Comparison of ENCODE assay signal across 10 mouse cellular contexts in the genomic region with DNA sequence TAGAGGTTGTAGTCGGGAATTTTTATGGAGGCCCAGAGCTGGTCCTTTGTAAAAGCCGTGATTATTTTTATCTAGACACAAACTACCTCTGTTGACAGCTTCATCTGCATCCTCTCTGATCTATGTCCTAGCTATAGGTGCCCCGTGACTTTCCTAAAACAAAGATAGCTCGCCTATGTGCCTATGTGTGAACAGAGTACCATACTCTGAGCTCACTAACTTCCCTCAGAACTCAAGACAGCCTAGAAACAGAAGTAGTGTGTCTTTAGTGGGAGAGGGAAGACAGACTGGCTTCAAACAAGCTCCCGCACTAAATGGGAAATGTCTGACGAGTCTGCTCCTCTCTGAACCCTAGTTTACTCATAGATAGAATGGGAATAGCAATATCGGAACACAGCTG. TPM values are rescaled to one million over a fixed set of nuclear protein-coding genes. Genes with fewer than 3 reads are reported as not detected.
A peak's percentile ranks its signal among the peaks of the same experiment; 100 is the strongest.
DNase-seq lines count a peak whose midpoint lies in the region; ATAC-seq and TF ChIP-seq lines count a peak whose summit lies in the region.
"Had no signal": no experiment of that assay in that cellular context is flagged by ENCODE, and none has a peak within 500 bp of the region (broad histone marks: within the 10 kb centered on the region; RNA-seq: fewer than 3 reads in every experiment).

No protein-coding gene starts in this region.

- H3K4me3 ChIP-seq in gastrocnemius, adult 2 months, result peak overlapping the region; percentile 87
- peak overlapping the region; percentile 67; the same call in 1 of the 2 replicates for H3K4me3 ChIP-seq in lung, embryonic 15.5 days
- H3K4me3 ChIP-seq in intestine, embryonic 14.5 days (ENCODE audit: low read depth, low read length), result peak overlapping the region; percentile 69; the same call in 1 of the 2 replicates
- H3K4me3 ChIP-seq in neural tube, embryonic 13.5 days, result no peak overlapping the region; the same call in 1 of the 2 replicates

- WGBS in lung, embryonic 15.5 days, result 74% methylated on average over 7 of the region's 7 CpGs
- WGBS in intestine, embryonic 14.5 days, result 77% methylated on average over 7 of the region's 7 CpGs
- WGBS in neural tube, embryonic 13.5 days, result 86% methylated on average over 7 of the region's 7 CpGs

- no peak for ATAC-seq in lung, embryonic 15.5 days (ENCODE audit: borderline replicate concordance, extremely low read depth, low FRiP score, low TSS enrichment)
- no peak for ATAC-seq in intestine, embryonic 14.5 days (replicated peaks; ENCODE audit: low FRiP score, low TSS enrichment, low read depth)
- ATAC-seq in neural tube, embryonic 13.5 days (ENCODE audit: low read depth), result no peak

- peak overlapping the region; percentile 71 for H3K4me2 ChIP-seq in lung, embryonic 15.5 days
- peak overlapping the region; percentile 75 for H3K4me2 ChIP-seq in intestine, embryonic 14.5 days (ENCODE audit: low read length)
- H3K4me2 ChIP-seq in neural tube, embryonic 13.5 days, result peak overlapping the region; percentile 77

- H3K36me3 ChIP-seq in lung, embryonic 15.5 days, result peaks cover 7% of the 10 kb centered on the region; the same call in 1 of the 2 replicates
- peaks cover 20% of the 10 kb centered on the region; the same call in 1 of the 2 replicates for H3K36me3 ChIP-seq in intestine, embryonic 14.5 days (ENCODE audit: control insufficient read depth, insufficient read depth, low read length)
- H3K36me3 ChIP-seq in neural tube, embryonic 13.5 days, result peaks cover under 1% of the 10 kb centered on the region

- peak overlapping the region; percentile 91 for H3K27ac ChIP-seq in gastrocnemius, adult 2 months
- H3K27ac ChIP-seq in lung, embryonic 15.5 days, result no peak overlapping the region
- H3K27ac ChIP-seq in intestine, embryonic 14.5 days (ENCODE audit: low read depth), result no peak overlapping the region
- no peak overlapping the region for H3K27ac ChIP-seq in neural tube, embryonic 13.5 days (replicated peaks)

- no peaks in the 10 kb centered on the region for H3K27me3 ChIP-seq in lung, embryonic 15.5 days
- no peaks in the 10 kb centered on the region for H3K27me3 ChIP-seq in intestine, embryonic 14.5 days (replicated peaks; ENCODE audit: control insufficient read depth, insufficient read depth, low read length)
- no peaks in the 10 kb centered on the region for H3K27me3 ChIP-seq in neural tube, embryonic 13.5 days

- H3K9me3 ChIP-seq in lung, embryonic 15.5 days, result no peaks in the 10 kb centered on the region
- no peaks in the 10 kb centered on the region for H3K9me3 ChIP-seq in intestine, embryonic 14.5 days (ENCODE audit: control insufficient read depth, low read length)
- no peaks in the 10 kb centered on the region for H3K9me3 ChIP-seq in neural tube, embryonic 13.5 days

- no peak for TF ChIP-seq CTCF in gastrocnemius, adult 2 months (IDR thresholded peaks at IDR 0.05)

- intact Hi-C loops in gastrocnemius, adult 2 months (cut with DNase I), result no loop called here
- intact Hi-C loops in gastrocnemius, postnatal 36 days (cut with DNase I), result no loop called here

- no peak for DNase-seq in gastrocnemius, adult 2 months
- DNase-seq in gastrocnemius, postnatal 36 days, result no peak
- DNase-seq in lung, postnatal 25 days (ENCODE audit: low spot score), result no peak
- no peak for DNase-seq in intestine, embryonic 14.5 days (ENCODE audit: low spot score)
- no peak for DNase-seq in right cerebral cortex, adult 18-20 months
- DNase-seq in frontal cortex, postnatal 36 days (ENCODE audit: low spot score in 2 of 2), result no peak

- H3K4me1 ChIP-seq in lung, embryonic 15.5 days, result peaks cover 21% of the 10 kb centered on the region
- H3K4me1 ChIP-seq in intestine, embryonic 14.5 days (replicated peaks; ENCODE audit: control insufficient read depth, insufficient read depth, low read length), result peaks cover 10% of the 10 kb centered on the region; the same call in 1 of the 2 replicates
- peaks cover 27% of the 10 kb centered on the region for H3K4me1 ChIP-seq in neural tube, embryonic 13.5 days (replicated peaks)

- H3K9ac ChIP-seq in lung, embryonic 15.5 days, result no peak overlapping the region
- no peak overlapping the region for H3K9ac ChIP-seq in intestine, embryonic 14.5 days (ENCODE audit: low read length)
- no peak overlapping the region for H3K9ac ChIP-seq in neural tube, embryonic 13.5 days

RNA-seq across cellular contexts. Expression of a gene that starts 0.7 kb away (rescaled TPM):
- total RNA-seq in gastrocnemius, adult 2 months (2021), result 1 to 10 TPM; 7.9 to 8.3 TPM
- 1 to 10 TPM; 7.5 to 8.6 TPM for total RNA-seq in gastrocnemius, postnatal 36 days (2021)
- polyA plus RNA-seq in lung, embryonic 15.5 days (2015; fragmentation: Nextera tagmentation; extraction: Ambion mirVana), result 38.4 and 45.4 TPM in 2 replicates
- 48.8 and 51.0 TPM in 2 replicates for polyA plus RNA-seq in intestine, embryonic 14.5 days (2014; fragmentation: Nextera tagmentation; extraction: Ambion mirVana)
- 25.7 and 27.1 TPM in 2 replicates for polyA plus RNA-seq in neural tube, embryonic 13.5 days (2015; fragmentation: Nextera tagmentation; extraction: Ambion mirVana)

RNA-seq across cellular contexts. Expression of a gene that starts 25.7 kb away (rescaled TPM):
- 10 to 100 TPM; 52.5 to 53.2 TPM for total RNA-seq in gastrocnemius, adult 2 months (2021)
- total RNA-seq in gastrocnemius, postnatal 36 days (2021), result 10 to 100 TPM; 43.9 to 46.6 TPM
- polyA plus RNA-seq in lung, embryonic 15.5 days (2015; fragmentation: Nextera tagmentation; extraction: Ambion mirVana), result 93.2 and 94.1 TPM in 2 replicates
- polyA plus RNA-seq in intestine, embryonic 14.5 days (2014; fragmentation: Nextera tagmentation; extraction: Ambion mirVana), result 61.4 and 62.2 TPM in 2 replicates
- polyA plus RNA-seq in neural tube, embryonic 13.5 days (2015; fragmentation: Nextera tagmentation; extraction: Ambion mirVana), result 76.6 and 80.1 TPM in 2 replicates

RNA-seq across cellular contexts. Expression of a gene that starts 28.6 kb away (rescaled TPM):
- 100 to 1,000 TPM; 174 to 245 TPM for total RNA-seq in gastrocnemius, adult 2 months (2021)
- total RNA-seq in gastrocnemius, postnatal 36 days (2021), result 100 to 1,000 TPM; 168 to 180 TPM
- 1,024 and 1,028 TPM in 2 replicates for polyA plus RNA-seq in lung, embryonic 15.5 days (2015; fragmentation: Nextera tagmentation; extraction: Ambion mirVana)
- polyA plus RNA-seq in intestine, embryonic 14.5 days (2014; fragmentation: Nextera tagmentation; extraction: Ambion mirVana), result 780 and 861 TPM in 2 replicates
- 505 and 686 TPM in 2 replicates for polyA plus RNA-seq in neural tube, embryonic 13.5 days (2015; fragmentation: Nextera tagmentation; extraction: Ambion mirVana)

RNA-seq across cellular contexts. Expression of a gene that starts 32.4 kb away (rescaled TPM):
- total RNA-seq in gastrocnemius, adult 2 months (2021), result under 1 TPM; 0.18 to 0.39 TPM
- total RNA-seq in gastrocnemius, postnatal 36 days (2021), result not detected
- not detected in 2 replicates for polyA plus RNA-seq in lung, embryonic 15.5 days (2015; fragmentation: Nextera tagmentation; extraction: Ambion mirVana)
- polyA plus RNA-seq in intestine, embryonic 14.5 days (2014; fragmentation: Nextera tagmentation; extraction: Ambion mirVana), result not detected in 2 replicates
- polyA plus RNA-seq in neural tube, embryonic 13.5 days (2015; fragmentation: Nextera tagmentation; extraction: Ambion mirVana), result not detected in 2 replicates
- total RNA-seq: layer of hippocampus, postnatal 10 days had no signal
- polyA plus RNA-seq: neural tube, embryonic 11.5 days had no signal

RNA-seq across cellular contexts. Expression of a gene that starts 45.3 kb away (rescaled TPM):
- total RNA-seq in gastrocnemius, adult 2 months (2021), result 10 to 100 TPM; 34.0 to 35.5 TPM
- total RNA-seq in gastrocnemius, postnatal 36 days (2021), result 10 to 100 TPM; 28.7 to 34.7 TPM
- polyA plus RNA-seq in lung, embryonic 15.5 days (2015; fragmentation: Nextera tagmentation; extraction: Ambion mirVana), result 81.4 and 85.9 TPM in 2 replicates
- 80.1 and 82.7 TPM in 2 replicates for polyA plus RNA-seq in intestine, embryonic 14.5 days (2014; fragmentation: Nextera tagmentation; extraction: Ambion mirVana)
- polyA plus RNA-seq in neural tube, embryonic 13.5 days (2015; fragmentation: Nextera tagmentation; extraction: Ambion mirVana), result 119 and 120 TPM in 2 replicates
